In the genomic region with DNA sequence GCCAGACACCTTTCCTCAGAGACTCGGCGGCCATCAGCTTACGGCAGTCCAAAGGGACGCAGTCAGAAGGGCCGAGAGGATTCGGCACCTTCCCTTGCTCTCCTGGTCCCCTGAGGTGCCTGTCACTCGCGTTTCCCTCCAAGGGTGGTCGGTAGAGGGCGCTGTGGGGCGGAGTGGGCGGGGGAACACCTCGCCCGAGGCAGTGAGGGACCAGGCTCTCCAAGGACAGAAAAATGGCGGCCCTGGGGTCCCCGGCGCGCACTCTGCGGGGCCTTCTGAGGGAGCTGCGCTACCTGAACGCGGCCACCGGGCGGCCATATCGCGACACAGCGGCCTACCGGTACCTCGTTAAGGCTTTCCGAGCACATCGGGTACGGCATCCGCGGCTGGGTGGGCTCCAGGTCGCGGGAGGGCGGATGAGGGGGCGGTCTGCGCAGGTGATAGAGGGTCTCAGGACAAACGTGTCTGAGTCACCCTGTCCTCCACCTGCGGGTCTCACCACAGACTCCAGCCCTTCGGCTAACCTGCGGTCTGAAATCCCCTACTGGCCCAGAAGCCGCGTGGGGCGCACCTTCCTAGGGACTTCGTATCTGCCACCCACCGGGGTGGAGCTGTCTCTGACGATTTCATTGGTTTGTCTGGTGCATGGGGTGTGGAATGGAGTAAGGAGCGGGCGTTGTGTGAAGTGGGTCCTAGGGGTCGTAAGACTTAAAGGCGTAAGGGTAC, we compare ENCODE assay signal across 8 mouse cellular contexts. TPM values are rescaled to one million over a fixed set of nuclear protein-coding genes. Genes with fewer than 3 reads are reported as not detected.
DNase-seq lines count a peak whose midpoint lies in the region; ATAC-seq and TF ChIP-seq lines count a peak whose summit lies in the region.

No protein-coding gene starts in this region.

- H3K36me3 ChIP-seq in lung, embryonic 15.5 days = peaks cover 1% of the 10 kb centered on the region; the same call in 1 of the 2 replicates

- H3K4me3 ChIP-seq in lung, embryonic 15.5 days = peak overlapping the region; percentile 98
- H3K4me3 ChIP-seq in olfactory bulb, adult 2 months (ENCODE audit: insufficient read depth, low read depth, low read length) = peak overlapping the region; percentile 77

- peak; percentile 96 for DNase-seq in MN1 (ENCODE audit: low spot score)
- peak; percentile 99 for DNase-seq in cerebellum, adult 8-10 months
- DNase-seq in forelimb bud, embryonic 11.5 days (ENCODE audit: low read depth, low spot score) = peak; percentile 97
- DNase-seq in layer of hippocampus, adult 9-10 months (ENCODE audit: low spot score) = peak; percentile 85
- DNase-seq in thymus, adult 18-20 months = peak; percentile 93 to 94

- WGBS in lung, embryonic 15.5 days = under 1% methylated on average over 53 of the region's 53 CpGs
- under 1% methylated on average over 53 of the region's 53 CpGs for WGBS in olfactory bulb, adult 2 months

- TF ChIP-seq CTCF in olfactory bulb, adult 2 months (IDR thresholded peaks at IDR 0.05; ENCODE audit: insufficient read depth, low read depth, low read length) = peak; percentile 90

- no peaks in the 10 kb centered on the region for H3K9me3 ChIP-seq in lung, embryonic 15.5 days

- peak overlapping the region; percentile 95 for H3K9ac ChIP-seq in lung, embryonic 15.5 days

- peak; percentile 71 for TF ChIP-seq POLR2A in olfactory bulb, adult 2 months (IDR thresholded peaks at IDR 0.05; ENCODE audit: insufficient read depth, low read depth, low read length)

- peaks cover 14% of the 10 kb centered on the region; the same call in 1 of the 2 replicates for H3K4me1 ChIP-seq in lung, embryonic 15.5 days
- H3K4me1 ChIP-seq in olfactory bulb, adult 2 months (ENCODE audit: control insufficient read depth, insufficient read depth, low read length) = no peaks in the 10 kb centered on the region

- H3K4me2 ChIP-seq in lung, embryonic 15.5 days = peak overlapping the region; percentile 69

- H3K27me3 ChIP-seq in lung, embryonic 15.5 days = no peaks in the 10 kb centered on the region

- peak; percentile 65 to 74 for ATAC-seq in hematopoietic stem cell, adult 5-6 weeks (replicated peaks in 1 of 2; ENCODE audit: insufficient read depth in 1 of 2, low FRiP score in 2 of 2, low TSS enrichment in 1 of 2, low read depth in 1 of 2, poor library complexity in 2 of 2, severe bottlenecking in 2 of 2)
- peak; percentile 74 for ATAC-seq in lung, embryonic 15.5 days (ENCODE audit: borderline replicate concordance, extremely low read depth, low FRiP score, low TSS enrichment)

- H3K27ac ChIP-seq in lung, embryonic 15.5 days = peak overlapping the region; percentile 95
- peak overlapping the region; percentile 96 for H3K27ac ChIP-seq in olfactory bulb, adult 2 months (ENCODE audit: insufficient read depth, low read depth, low read length)

RNA-seq across cellular contexts. Expression of gene Fmc1, which starts 1.5 kb away (rescaled TPM):
- 40.5 and 47.7 TPM in 2 replicates for total RNA-seq in hematopoietic stem cell, adult 5-6 weeks (2017)
- polyA plus RNA-seq in lung, embryonic 15.5 days (2015; fragmentation: Nextera tagmentation; extraction: Ambion mirVana) = 104 and 114 TPM in 2 replicates
- polyA plus RNA-seq in olfactory bulb, adult 2 months (2012; ENCODE audit: insufficient read depth, insufficient read length, low replicate concordance, missing spikeins) = not detected in 2 replicates

RNA-seq across cellular contexts. Expression of gene Luc7l2, which starts 16.3 kb away (rescaled TPM):
- 342 and 369 TPM in 2 replicates for total RNA-seq in hematopoietic stem cell, adult 5-6 weeks (2017)
- polyA plus RNA-seq in lung, embryonic 15.5 days (2015; fragmentation: Nextera tagmentation; extraction: Ambion mirVana) = 29.0 and 35.8 TPM in 2 replicates
- 128 TPM in 1 of 2 replicates, not detected in the other for polyA plus RNA-seq in olfactory bulb, adult 2 months (2012; ENCODE audit: insufficient read depth, insufficient read length, low replicate concordance, missing spikeins)

Comparison
In these comparisons a context has a peak if more than half of its experiments do, and no peak if none do; other contexts are left out.
1. Peak in every context shown above with its lines: DNase-seq, ATAC-seq, H3K4me3 ChIP-seq and H3K27ac ChIP-seq.
2. RNA of gene Fmc1, which starts 1.5 kb away (polyA plus RNA-seq): 104 to 114 TPM in lung, embryonic 15.5 days; not detected in olfactory bulb, adult 2 months; every median in the first group is over 100 times any median in the second.